ENCODE assay signal across 8 mouse cellular contexts in genomic region chr11:108920158-108920635, GRCm38 (mm10). TPM values are rescaled to one million over a fixed set of nuclear protein-coding genes. Genes with fewer than 3 reads are reported as not detected.
A peak's percentile ranks its signal among the peaks of the same experiment; 100 is the strongest.
DNase-seq lines count a peak whose midpoint lies in the region; ATAC-seq and TF ChIP-seq lines count a peak whose summit lies in the region.

Gene Axin2 (plus strand): TSS chr11:108920349.

- H3K9me3 ChIP-seq in forebrain, embryonic 13.5 days (replicated peaks) = no peaks in the 10 kb centered on the region; the same call in 1 of the 2 replicates
- 0 out of 2 replicates have a peak, but pooled peaks cover 3% of the 10 kb centered on the region for H3K9me3 ChIP-seq in heart, embryonic 16.5 days (replicated peaks; ENCODE audit: control insufficient read depth, low read length)
- no peaks in the 10 kb centered on the region for H3K9me3 ChIP-seq in liver, embryonic 14.5 days (ENCODE audit: control insufficient read depth, low read length)
- H3K9me3 ChIP-seq in neural tube, embryonic 12.5 days = 0 out of 2 replicates have a peak, but pooled peaks cover 7% of the 10 kb centered on the region
- no peaks in the 10 kb centered on the region for H3K9me3 ChIP-seq in stomach, postnatal 0 days (ENCODE audit: control insufficient read depth, low read length)

- peak within 1 kb of the TSS; percentile 95 for H3K9ac ChIP-seq in forebrain, embryonic 13.5 days
- H3K9ac ChIP-seq in heart, embryonic 16.5 days (ENCODE audit: low read length) = peak within 1 kb of the TSS; percentile 91
- peak within 1 kb of the TSS; percentile 9 for H3K9ac ChIP-seq in liver, embryonic 14.5 days (replicated peaks)
- peak within 1 kb of the TSS; percentile 91 for H3K9ac ChIP-seq in neural tube, embryonic 12.5 days
- H3K9ac ChIP-seq in stomach, postnatal 0 days (ENCODE audit: low read length) = peak within 1 kb of the TSS; percentile 95

- peak; percentile 93 for ATAC-seq in CD4-positive, CD25-positive, alpha-beta regulatory T cell, adult 4 months
- ATAC-seq in forebrain, embryonic 13.5 days = peak; percentile 93
- ATAC-seq in heart, embryonic 16.5 days (replicated peaks; ENCODE audit: extremely low read depth, insufficient read depth, low FRiP score) = peak; percentile 94
- peak; percentile 90 for ATAC-seq in liver, embryonic 14.5 days (ENCODE audit: insufficient read depth)
- peak; percentile 92 for ATAC-seq in neural tube, embryonic 12.5 days (ENCODE audit: low FRiP score, low read depth)
- ATAC-seq in stomach, postnatal 0 days (ENCODE audit: low FRiP score, low TSS enrichment) = peak; percentile 96

- TF ChIP-seq CTCF in liver, embryonic 14.5 days (IDR thresholded peaks at IDR 0.05; ENCODE audit: low read depth) = no peak
- peak; percentile 51 for TF ChIP-seq CTCF in stomach, postnatal 0 days (IDR thresholded peaks at IDR 0.05; ENCODE audit: low read depth)

- H3K36me3 ChIP-seq in forebrain, embryonic 13.5 days (ENCODE audit: poor library complexity, severe bottlenecking) = peaks cover 4% of the 10 kb centered on the region; the same call in 1 of the 2 replicates
- no peaks in the 10 kb centered on the region for H3K36me3 ChIP-seq in heart, embryonic 16.5 days (ENCODE audit: control insufficient read depth, insufficient read depth)
- H3K36me3 ChIP-seq in liver, embryonic 14.5 days (replicated peaks; ENCODE audit: control insufficient read depth, insufficient read depth, low read depth) = no peaks in the 10 kb centered on the region
- H3K36me3 ChIP-seq in neural tube, embryonic 12.5 days = no peaks in the 10 kb centered on the region
- no peaks in the 10 kb centered on the region for H3K36me3 ChIP-seq in stomach, postnatal 0 days (ENCODE audit: control insufficient read depth, insufficient read depth, low read length)

- peak; percentile 53 for DNase-seq in c-Kit-positive CD71-positive TER-119-negative erythroid progenitor cells, embryonic 14.5 days (ENCODE audit: low read depth)
- peak; percentile 93 to 96 for DNase-seq in kidney, postnatal 25 days
- DNase-seq in liver, embryonic 14.5 days (ENCODE audit: low read depth in 3 of 3, low spot score in 3 of 3) = peak; percentile 45 to 58 (median 46)
- peak; percentile 95 for DNase-seq in stomach, postnatal 0 days (ENCODE audit: low spot score)

- H3K27me3 ChIP-seq in forebrain, embryonic 13.5 days = no peaks in the 10 kb centered on the region
- H3K27me3 ChIP-seq in heart, embryonic 16.5 days (ENCODE audit: control insufficient read depth, insufficient read depth, low read length) = peaks cover 17% of the 10 kb centered on the region
- H3K27me3 ChIP-seq in liver, embryonic 14.5 days (ENCODE audit: control insufficient read depth, insufficient read depth, low read length) = peaks cover 45% of the 10 kb centered on the region
- H3K27me3 ChIP-seq in neural tube, embryonic 12.5 days (replicated peaks) = no peaks in the 10 kb centered on the region
- H3K27me3 ChIP-seq in stomach, postnatal 0 days (ENCODE audit: control insufficient read depth, insufficient read depth, low read length) = no peaks in the 10 kb centered on the region

- peak within 1 kb of the TSS; percentile 93 for H3K4me3 ChIP-seq in forebrain, embryonic 13.5 days
- H3K4me3 ChIP-seq in heart, embryonic 16.5 days (ENCODE audit: low read length) = peak within 1 kb of the TSS; percentile 93
- H3K4me3 ChIP-seq in liver, embryonic 14.5 days (ENCODE audit: insufficient read depth in 1 of 2, low read depth in 2 of 2, low read length in 2 of 2) = peak within 1 kb of the TSS; percentile 43 to 46
- H3K4me3 ChIP-seq in neural tube, embryonic 12.5 days = peak within 1 kb of the TSS; percentile 94
- peak within 1 kb of the TSS; percentile 86 for H3K4me3 ChIP-seq in stomach, postnatal 0 days (ENCODE audit: low read depth, low read length)

- peak within 1 kb of the TSS; percentile 86 for H3K4me2 ChIP-seq in forebrain, embryonic 13.5 days
- peak within 1 kb of the TSS; percentile 97 for H3K4me2 ChIP-seq in heart, embryonic 16.5 days (ENCODE audit: low read depth, low read length)
- H3K4me2 ChIP-seq in liver, embryonic 14.5 days (ENCODE audit: low read depth) = peak within 1 kb of the TSS; percentile 64
- H3K4me2 ChIP-seq in neural tube, embryonic 12.5 days (replicated peaks) = peak within 1 kb of the TSS; percentile 93
- H3K4me2 ChIP-seq in stomach, postnatal 0 days (replicated peaks; ENCODE audit: low read depth) = peak within 1 kb of the TSS; percentile 81

- peak within 1 kb of the TSS; percentile 100 for H3K27ac ChIP-seq in forebrain, embryonic 13.5 days
- peak within 1 kb of the TSS; percentile 99 for H3K27ac ChIP-seq in heart, embryonic 16.5 days (ENCODE audit: low read length)
- no peak within 1 kb of the TSS for H3K27ac ChIP-seq in liver, embryonic 14.5 days
- H3K27ac ChIP-seq in neural tube, embryonic 12.5 days = peak within 1 kb of the TSS; percentile 99
- peak within 1 kb of the TSS; percentile 100 for H3K27ac ChIP-seq in stomach, postnatal 0 days (replicated peaks)

- under 1% methylated on average over 51 of the region's 53 CpGs for WGBS in forebrain, embryonic 13.5 days
- under 1% methylated on average over 53 of the region's 53 CpGs for WGBS in heart, embryonic 16.5 days
- WGBS in liver, embryonic 14.5 days (ENCODE audit: insufficient replicate concordance) = under 1% methylated on average over 53 of the region's 53 CpGs
- under 1% methylated on average over 53 of the region's 53 CpGs for WGBS in neural tube, embryonic 12.5 days
- WGBS in stomach, postnatal 0 days = 1% methylated on average over 46 of the region's 53 CpGs

- no peak for TF ChIP-seq EP300 in liver, embryonic 14.5 days (IDR thresholded peaks at IDR 0.05; ENCODE audit: low read depth)
- peak; percentile 89 for TF ChIP-seq EP300 in stomach, postnatal 0 days (optimal IDR thresholded peaks at IDR 0.05)

- peaks cover 44% of the 10 kb centered on the region for H3K4me1 ChIP-seq in forebrain, embryonic 13.5 days
- H3K4me1 ChIP-seq in heart, embryonic 16.5 days (ENCODE audit: control insufficient read depth, insufficient read depth, low read length) = peaks cover 25% of the 10 kb centered on the region
- H3K4me1 ChIP-seq in liver, embryonic 14.5 days (replicated peaks; ENCODE audit: control insufficient read depth in 2 of 2, insufficient read depth in 2 of 2, low read length in 1 of 2) = no peaks in the 10 kb centered on the region
- H3K4me1 ChIP-seq in neural tube, embryonic 12.5 days = peaks cover 46% of the 10 kb centered on the region
- H3K4me1 ChIP-seq in stomach, postnatal 0 days (replicated peaks; ENCODE audit: control insufficient read depth, insufficient read depth) = no peaks in the 10 kb centered on the region; the same call in 1 of the 2 replicates

RNA-seq across cellular contexts. Expression of gene Axin2, which starts in this region (rescaled TPM):
- polyA plus RNA-seq in CD4-positive, CD25-positive, alpha-beta regulatory T cell, adult 4 months (2017; shearing (Covaris generic)) = 10 to 100 TPM in 1 of 2 experiments, 1 to 10 TPM in 1; 4.4 to 10.5 TPM
- 9.6 and 11.4 TPM in 2 replicates for polyA plus RNA-seq in forebrain, embryonic 13.5 days (2015; fragmentation: Nextera tagmentation; extraction: Ambion mirVana)
- 1.6 TPM in 2 replicates for polyA plus RNA-seq in heart, embryonic 16.5 days (2015; fragmentation: Nextera tagmentation; extraction: Ambion mirVana)
- 0.36 and 0.85 TPM in 2 replicates for polyA plus RNA-seq in liver, embryonic 14.5 days (2012; rRNA removed)
- polyA plus RNA-seq in liver, embryonic 14.5 days (2014; fragmentation: Nextera tagmentation; extraction: Ambion mirVana) = 0.15 and 0.16 TPM in 2 replicates
- 13.6 and 15.4 TPM in 2 replicates for polyA plus RNA-seq in neural tube, embryonic 12.5 days (2016; fragmentation: Nextera tagmentation; extraction: Ambion mirVana)
- polyA plus RNA-seq in stomach, postnatal 0 days (2015; fragmentation: Nextera tagmentation; extraction: Ambion mirVana) = 2.6 and 2.7 TPM in 2 replicates

Comparison
In these comparisons a context has a peak if more than half of its experiments do, and no peak if none do; other contexts are left out.
1. Peak in DNase-seq, ATAC-seq, H3K4me3 ChIP-seq, H3K9ac ChIP-seq and H3K4me2 ChIP-seq in liver, embryonic 14.5 days; RNA of the gene not detected or under 1 TPM.
2. H3K9ac ChIP-seq: peak in every context shown above with its lines; median percentile 95 in forebrain, embryonic 13.5 days; 95 in stomach, postnatal 0 days; 91 in heart, embryonic 16.5 days; 91 in neural tube, embryonic 12.5 days; 9 in liver, embryonic 14.5 days.